Mouse (Mus musculus): Measurements from ENCODE around the gene Megf11.
A peak's percentile ranks its signal among the peaks of the same experiment; 100 is the strongest.
"Not testable (repeated sequence)": the region's sequence is repeated elsewhere in the genome, so short reads cannot be mapped to it uniquely, and the experiment has no call there.

Gene Megf11

GRCm38 (mm10) chr9:64471336-64471735 lies 85.9 kb downstream of the Megf11 start:
- DNase-seq, result no peak

- peak; percentile 64 for DNase-seq
Measured at GRCm38 (mm10) chr9:64472165-64472564, 86.7 kb downstream of the Megf11 start.

DNA sequence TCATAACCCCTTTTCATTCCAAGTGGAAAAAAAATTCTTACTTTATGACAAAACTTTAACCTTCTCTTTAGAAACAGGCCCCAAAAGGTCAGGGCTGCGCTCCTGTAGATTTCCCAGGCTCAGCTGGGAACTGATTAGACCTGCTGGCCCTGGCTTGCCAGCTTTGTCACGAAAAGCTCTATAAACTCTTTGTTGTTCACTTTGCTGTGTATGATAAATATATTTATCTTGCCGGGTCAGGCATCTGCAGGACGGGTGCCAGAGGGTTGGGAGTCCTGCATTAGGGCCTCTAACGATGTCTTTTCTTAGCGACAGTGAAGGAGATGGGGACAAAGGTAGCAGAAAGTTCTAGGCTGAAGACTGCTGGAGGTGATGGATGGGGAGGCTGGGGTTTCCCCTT lies 87.3 kb downstream of the Megf11 start:
- peak; percentile 50 for DNase-seq

GRCm38 (mm10) chr9:64473170-64473569 lies 87.7 kb downstream of the Megf11 start:
- DNase-seq, result no peak

- DNase-seq, result no peak
Measured at GRCm38 (mm10) chr9:64473695-64474094, 88.3 kb downstream of the Megf11 start.

DNA sequence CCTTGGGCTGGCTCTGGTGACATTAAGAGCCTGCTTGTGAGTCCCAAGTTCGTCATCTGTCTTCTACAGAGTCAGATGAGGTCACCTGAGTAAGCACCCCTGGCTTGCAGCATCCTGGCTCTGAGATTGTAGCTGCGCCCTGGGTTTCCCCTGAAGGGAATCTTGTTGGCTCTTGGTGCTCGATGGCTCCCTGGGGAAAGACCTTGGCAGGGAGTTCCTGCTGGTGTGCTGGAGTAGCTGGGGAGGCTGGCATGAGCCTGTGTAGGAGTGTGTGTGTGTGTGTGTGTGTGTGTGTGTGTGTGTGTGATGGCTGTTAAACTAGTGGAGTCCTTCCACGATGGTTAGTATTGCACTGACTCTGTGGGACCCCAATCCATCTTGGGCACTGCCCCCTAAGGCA lies 88.7 kb downstream of the Megf11 start:
- DNase-seq, result no peak

- no peak for DNase-seq
Measured at GRCm38 (mm10) chr9:64475942-64476341, 90.5 kb downstream of the Megf11 start.

- not testable (repeated sequence) for DNase-seq
Measured at GRCm38 (mm10) chr9:64477397-64477796, 92.0 kb downstream of the Megf11 start.

DNA sequence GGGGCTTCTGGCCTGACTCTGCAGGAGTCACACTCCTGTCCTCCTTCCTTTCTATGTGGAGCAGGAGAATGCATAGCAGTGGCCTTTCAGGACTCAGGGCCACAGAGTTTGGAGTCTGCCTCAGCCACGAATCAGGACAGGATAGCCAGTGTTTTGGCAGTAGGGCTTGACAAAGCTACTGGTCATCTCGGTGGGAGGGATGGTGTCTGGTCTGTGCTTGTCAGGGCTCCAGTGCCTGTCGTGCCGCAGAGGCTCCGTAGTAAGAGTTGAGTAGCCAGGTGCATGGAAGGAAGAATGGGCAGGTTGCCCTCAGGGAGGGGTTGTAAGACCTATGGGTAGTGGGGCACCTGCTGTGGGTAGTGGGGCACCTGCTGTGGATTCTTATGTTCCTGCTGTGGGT lies 96.7 kb downstream of the Megf11 start:
- no peak for DNase-seq

GRCm38 (mm10) chr9:64487377-64487776 lies 102.0 kb downstream of the Megf11 start:
- DNase-seq, result no peak

- no peak for DNase-seq
Measured at GRCm38 (mm10) chr9:64494647-64495046, 109.2 kb downstream of the Megf11 start.

GRCm38 (mm10) chr9:64498929-64499328 lies 113.5 kb downstream of the Megf11 start:
- DNase-seq, result no peak

GRCm38 (mm10) chr9:64501211-64501610 lies 115.8 kb downstream of the Megf11 start:
- no peak for DNase-seq

DNA sequence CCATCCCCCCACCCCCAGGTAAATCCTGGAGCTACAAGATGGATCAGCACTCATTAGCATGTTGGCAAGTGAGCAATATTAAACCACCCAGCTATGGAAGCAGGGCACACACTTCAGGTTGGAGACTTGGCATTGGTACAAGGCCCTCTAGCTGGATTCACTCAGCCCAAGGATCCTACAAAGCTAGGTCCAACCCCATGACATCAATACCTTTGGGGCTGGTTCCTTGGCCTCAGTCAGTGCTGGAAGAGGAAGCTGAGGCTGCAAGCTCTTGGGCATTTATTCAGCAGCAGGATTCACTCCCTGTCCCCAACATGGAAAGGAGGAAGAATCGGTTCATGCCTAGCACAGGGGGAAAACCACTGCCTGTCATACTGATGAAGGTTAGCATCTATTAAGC lies 118.6 kb downstream of the Megf11 start:
- no peak for DNase-seq

DNA sequence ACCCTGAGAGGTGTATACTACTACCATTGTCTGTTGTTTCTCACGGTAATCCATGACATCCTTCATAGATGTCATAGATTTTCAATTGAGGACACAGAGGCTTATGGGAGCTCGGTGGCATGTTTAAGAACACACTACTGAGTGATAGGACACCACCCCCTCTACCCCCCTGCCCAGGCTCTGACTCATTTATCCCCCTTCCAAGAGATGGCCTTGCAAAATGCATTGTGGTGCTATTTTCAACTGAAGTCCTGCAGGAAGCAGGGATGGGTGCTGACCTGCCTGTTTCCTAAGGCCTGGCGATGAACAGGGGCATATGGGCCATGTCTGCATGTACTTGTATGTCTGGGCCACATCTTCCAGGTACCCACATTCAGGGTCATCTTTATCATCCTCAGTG lies 119.0 kb downstream of the Megf11 start:
- no peak for DNase-seq

DNA sequence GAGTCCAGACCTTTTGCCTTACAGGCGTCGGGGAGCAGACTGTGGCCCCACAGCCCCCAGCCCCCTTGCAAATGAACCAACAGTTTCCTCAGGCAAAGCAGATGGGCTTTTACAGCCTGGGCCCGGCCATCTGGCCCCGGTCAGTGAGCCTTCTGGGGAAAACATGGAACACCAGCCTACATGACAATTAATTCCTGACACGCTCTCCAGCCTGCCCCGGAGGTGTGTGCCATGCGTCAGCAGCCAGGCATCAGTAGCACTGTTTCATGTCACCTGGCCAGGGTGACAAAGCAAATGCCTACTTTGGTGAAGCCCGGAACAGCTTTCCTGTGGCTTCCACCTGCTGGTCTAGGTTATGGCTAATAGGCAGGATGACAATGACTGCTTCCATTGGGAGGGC lies 119.5 kb downstream of the Megf11 start:
- no peak for DNase-seq

DNA sequence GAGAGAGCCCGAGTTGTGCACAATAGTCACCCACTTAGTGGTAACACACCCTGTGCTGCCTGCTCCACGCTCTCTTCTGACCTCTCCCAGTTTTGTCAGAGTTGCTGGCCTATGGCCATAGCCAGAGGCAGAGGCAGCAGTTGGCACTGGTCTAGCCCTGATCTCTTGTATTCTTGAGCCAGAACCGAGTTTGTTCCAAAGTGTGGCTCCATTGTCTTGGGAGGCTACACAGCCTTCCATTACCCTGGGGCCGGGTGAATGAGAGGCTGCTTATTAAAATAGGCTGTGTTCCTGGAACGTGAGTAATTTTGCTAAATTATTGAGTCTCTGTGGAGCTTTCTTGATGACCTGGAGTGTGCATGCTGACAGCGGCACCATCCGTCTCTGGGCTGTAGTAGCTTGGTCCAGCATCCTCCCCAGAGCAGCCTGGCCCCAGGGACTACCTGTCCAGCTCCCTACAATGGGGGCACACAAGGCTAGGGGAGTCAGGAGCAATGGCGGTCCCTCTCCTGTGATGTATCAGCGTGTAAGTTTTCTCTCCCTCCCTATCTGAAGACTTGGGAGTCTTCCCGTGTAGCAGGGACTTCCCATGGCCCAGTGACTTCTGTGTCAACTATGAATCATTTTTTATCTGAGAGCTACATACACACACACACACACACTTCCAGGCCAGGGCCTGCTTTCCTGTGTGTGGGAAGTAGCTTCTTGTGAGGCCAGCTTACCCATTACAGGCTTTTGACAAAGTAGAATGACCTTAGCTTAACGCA lies 121.2 kb downstream of the Megf11 start:
- no peak for DNase-seq

- DNase-seq, result no peak
Measured at GRCm38 (mm10) chr9:64507207-64507517, 121.7 kb downstream of the Megf11 start.

DNA sequence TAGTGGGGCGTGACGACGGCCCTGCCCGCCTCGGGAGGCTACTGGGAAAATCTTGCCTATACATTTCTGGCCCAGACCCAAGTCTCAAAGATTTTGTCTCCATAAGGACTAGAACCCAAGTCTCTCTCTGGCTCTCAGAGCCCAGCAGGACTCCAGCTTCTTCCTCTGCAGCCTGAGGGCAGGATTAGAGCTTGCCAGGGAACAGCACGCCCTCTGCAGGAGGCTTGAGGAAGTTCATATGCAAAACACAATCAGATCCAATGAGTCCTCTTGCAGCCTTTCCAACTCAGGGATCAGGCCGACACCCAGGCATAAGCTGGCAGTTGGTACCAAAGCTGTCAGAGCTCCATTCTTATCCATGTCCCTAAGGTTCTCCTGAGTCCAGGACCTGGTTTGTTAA lies 122.6 kb downstream of the Megf11 start:
- DNase-seq, result no peak

- peak; percentile 31 for DNase-seq
Measured at GRCm38 (mm10) chr9:64514826-64515225, 129.4 kb downstream of the Megf11 start.

DNA sequence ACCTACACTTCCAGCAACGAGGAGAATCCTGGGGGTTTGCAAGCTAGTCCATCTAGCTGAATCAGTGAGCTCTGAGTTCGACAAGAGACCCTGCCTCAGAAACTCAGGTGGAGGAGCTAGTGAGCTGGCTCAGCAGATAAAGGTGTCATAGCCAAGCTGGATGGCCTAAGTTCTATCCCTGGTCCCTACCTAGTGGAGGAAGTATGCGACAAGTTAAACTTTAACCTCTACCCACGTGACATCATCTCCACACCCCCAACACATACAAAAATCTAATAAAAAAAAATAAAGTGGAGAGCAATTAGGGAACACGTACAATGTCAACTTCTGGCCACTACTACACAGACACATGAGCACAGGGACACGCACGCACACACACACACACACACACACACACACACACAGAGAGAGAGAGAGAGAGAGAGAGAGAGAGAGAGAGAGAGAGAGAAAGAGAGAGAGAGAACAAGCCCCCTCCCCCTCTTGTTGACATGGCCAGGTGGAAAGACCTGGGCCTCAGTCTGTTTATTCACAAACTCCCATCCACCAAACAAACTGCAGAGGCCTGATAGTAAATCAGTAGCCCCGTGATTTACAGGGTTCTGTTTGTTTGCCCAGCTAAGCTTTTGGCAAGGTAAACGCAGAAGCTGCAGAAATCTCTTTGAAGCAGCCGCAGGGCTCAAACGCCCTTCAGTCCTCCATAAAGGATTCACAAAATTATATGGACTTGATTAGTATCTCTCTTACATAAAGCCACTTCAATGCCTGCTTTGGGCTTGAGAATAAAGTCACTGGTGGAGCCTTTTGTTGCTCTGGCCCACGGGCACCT lies 134.7 kb downstream of the Megf11 start:
- no peak for DNase-seq

- DNase-seq, result no peak
Measured at GRCm38 (mm10) chr9:64520747-64521283, 135.4 kb downstream of the Megf11 start.

DNA sequence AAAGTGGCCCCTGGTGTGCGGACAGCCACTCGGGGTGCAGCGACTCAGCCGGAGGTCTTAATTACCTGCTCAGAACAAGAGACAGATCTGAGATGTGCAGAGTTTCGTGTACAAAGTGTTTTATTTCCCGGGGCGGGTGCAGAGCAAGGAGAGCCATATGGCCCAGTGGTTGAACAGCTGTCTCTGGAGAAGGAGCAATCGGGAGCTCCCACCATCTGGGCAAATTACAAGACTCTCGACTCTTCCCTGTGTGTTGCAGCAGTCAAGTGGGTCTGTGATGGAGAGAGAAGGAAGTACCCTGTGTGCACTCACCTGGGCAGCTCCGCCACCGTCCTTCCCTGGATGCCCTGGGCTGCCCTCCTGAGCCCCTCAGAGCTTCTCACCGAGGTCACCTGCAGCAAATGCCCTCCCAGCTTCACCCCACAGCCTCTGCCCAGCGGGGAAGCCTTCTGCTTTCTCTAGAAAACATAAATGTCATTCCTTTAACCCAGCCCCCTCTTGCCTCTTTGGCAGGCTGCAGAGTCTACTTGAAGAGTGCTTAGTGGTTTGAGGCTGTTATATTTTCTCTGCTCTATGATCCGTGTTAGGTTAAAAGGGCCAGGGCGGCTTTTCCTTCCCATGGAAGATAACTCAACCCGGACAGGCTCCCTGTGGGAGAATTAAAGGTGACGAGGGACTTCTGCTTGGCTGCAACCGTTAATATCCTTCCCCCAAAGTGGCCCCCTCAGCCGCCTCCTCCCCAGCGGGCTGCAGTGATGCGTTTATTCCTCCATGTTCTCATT lies 138.0 kb downstream of the Megf11 start:
- no peak for DNase-seq
